Mouse (Mus musculus) MEL (cell line): ENCODE results near the gene Tnni3k.

Experiments used
- CTCF ChIP-seq, 3 experiments: IDR thresholded peaks in 2 of 3; conservative IDR thresholded peaks in 1 of 3; 2 replicates each; pipeline ENCODE4 v1.5.1; 2011 to 2012; ENCODE audit warnings: low read length in 3 of 3, low read depth in 2 of 3, mild to moderate bottlenecking in 2 of 3, improper control_type of control experiment in 1 of 3, inconsistent platforms in 1 of 3, mixed read lengths in 1 of 3, moderate library complexity in 1 of 3; ENCODE audit not compliant: control insufficient read depth in 1 of 3, insufficient read depth in 1 of 3, poor library complexity in 1 of 3, severe bottlenecking in 1 of 3
- EP300 ChIP-seq, 2 experiments: IDR thresholded peaks; 2 replicates each; pipeline ENCODE4 v1.6.1; 2011; ENCODE audit warnings: improper control_type of control experiment in 2 of 2, low read length in 2 of 2, low read depth in 1 of 2, mild to moderate bottlenecking in 1 of 2
- JUND ChIP-seq: IDR thresholded peaks from 2 replicates; pipeline ENCODE4 v1.6.1; 2011; ENCODE audit warnings: low read depth, mild to moderate bottlenecking, improper control_type of control experiment, low read length
- MAX ChIP-seq: IDR thresholded peaks from 2 replicates; pipeline ENCODE4 v1.6.1; 2011; ENCODE audit warnings: low read length, improper control_type of control experiment
- NELFE ChIP-seq: IDR thresholded peaks from 2 replicates; pipeline ENCODE4 v1.6.1; 2011; ENCODE audit warnings: low read depth, low read length, improper control_type of control experiment

DNA sequence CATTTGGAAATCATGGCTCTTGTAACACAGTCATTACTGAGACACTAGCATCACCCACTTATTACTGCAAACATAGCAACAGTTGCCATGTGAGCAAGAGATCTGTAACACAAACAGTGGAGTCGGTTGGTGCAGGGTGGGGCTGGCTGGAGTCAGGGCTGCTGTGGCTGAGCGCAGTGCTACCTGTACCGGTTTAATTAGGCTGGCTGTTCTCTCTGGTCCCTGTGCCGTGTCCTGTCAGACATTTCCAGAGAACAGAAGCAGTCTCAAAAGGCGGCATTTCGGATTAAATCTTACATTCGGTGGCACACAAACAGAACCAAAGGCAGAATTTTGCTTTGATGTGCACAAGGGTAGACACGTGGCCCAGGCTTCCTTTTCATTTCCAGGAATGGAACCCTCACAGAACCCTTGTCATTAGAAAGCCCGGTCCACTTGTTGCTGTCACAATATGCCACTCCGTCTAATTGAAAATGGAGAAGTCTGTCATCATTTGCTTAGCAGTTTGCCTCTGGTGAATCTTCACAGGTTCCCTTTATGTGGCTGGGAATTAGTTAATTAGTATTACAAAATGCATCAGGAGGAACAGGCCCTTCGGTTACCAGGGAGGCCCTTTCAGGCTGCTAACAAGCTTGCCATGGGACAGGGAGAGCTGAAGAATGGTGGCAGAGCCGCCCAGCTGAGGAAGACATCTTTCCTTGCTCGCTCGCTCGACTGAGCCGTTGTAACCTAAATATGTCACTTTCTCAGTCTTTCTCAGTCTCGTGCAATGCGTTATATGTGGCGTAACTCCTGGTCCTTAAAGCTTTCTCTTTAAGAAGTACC lies 238.2 kb downstream of the Tnni3k start:
- TF ChIP-seq EP300 (IDR thresholded peaks at IDR 0.05; ENCODE audit: low read depth in 1 of 2, low read length in 2 of 2) (no peak), NELFE (no peak), MAX (no peak), CTCF (IDR thresholded peaks at IDR 0.05 in 2 of 3, conservative IDR thresholded peaks at IDR 0.05 in 1 of 3; ENCODE audit: control insufficient read depth in 1 of 3, insufficient read depth in 1 of 3, low read depth in 2 of 3, low read length in 3 of 3, poor library complexity in 1 of 3, severe bottlenecking in 1 of 3) (no peak), JUND (no peak)
